Mouse (Mus musculus) hindbrain, embryonic 16.5 days (tissue): ENCODE results near the gene Rangrf. TPM values are rescaled to one million over a fixed set of nuclear protein-coding genes. Genes with fewer than 3 reads are reported as not detected.
A peak's percentile ranks its signal among the peaks of the same experiment; 100 is the strongest.

Experiments used
- ATAC-seq: fragments of 200-750 bp; cut with Nextera tagmentation; 2 replicates; pipeline ENCODE4 v1.8.0; 2017; ENCODE audit warnings: moderate TSS enrichment, moderate library complexity
- H3K27ac ChIP-seq: fragments of 300-500 bp; sonication (generic); 2 replicates; pipeline ENCODE4 v1.5.1; 2014; ENCODE audit warnings: low read depth, mild to moderate bottlenecking, control low read depth, low read length, moderate library complexity
- H3K27me3 ChIP-seq: fragments of 300-500 bp; sonication (generic); replicated peaks from 2 replicates; pipeline ENCODE4 v1.6.1; 2014; ENCODE audit warnings: low read length; ENCODE audit not compliant: control insufficient read depth, insufficient read depth
- H3K36me3 ChIP-seq: fragments of 300-500 bp; sonication (generic); 2 replicates; pipeline ENCODE4 v1.6.1; 2014; ENCODE audit warnings: mild to moderate bottlenecking, low read length, moderate library complexity, mixed read lengths; ENCODE audit not compliant: control insufficient read depth, insufficient read depth
- H3K4me1 ChIP-seq: fragments of 300-500 bp; sonication (generic); 2 replicates; pipeline ENCODE4 v1.6.1; 2014; ENCODE audit warnings: low read depth, low read length; ENCODE audit not compliant: control insufficient read depth, insufficient read depth
- H3K4me2 ChIP-seq: fragments of 300-500 bp; sonication (generic); 2 replicates; pipeline ENCODE4 v1.6.1; 2014; ENCODE audit warnings: mild to moderate bottlenecking, low read length, control low read depth, moderate library complexity
- H3K4me3 ChIP-seq: fragments of 300-500 bp; sonication (generic); 2 replicates; pipeline ENCODE4 v1.5.1; 2014; ENCODE audit warnings: mild to moderate bottlenecking, low read length, control low read depth, moderate library complexity
- H3K9ac ChIP-seq: fragments of 300-500 bp; sonication (generic); 2 replicates; pipeline ENCODE4 v1.6.1; 2014; ENCODE audit warnings: low read depth, mild to moderate bottlenecking, control low read depth, low read length, moderate library complexity
- H3K9me3 ChIP-seq: fragments of 300-500 bp; sonication (generic); 2 replicates; pipeline ENCODE4 v1.6.1; 2014; ENCODE audit warnings: mild to moderate bottlenecking, low read length, moderate library complexity; ENCODE audit not compliant: control insufficient read depth
- WGBS: fragments of 180-500 bp; shearing (Covaris S2); extraction: QIAGEN DNeasy Blood & Tissue Kit; methylation state at CpG from one replicate; pipeline ENCODE4 v1.1.7; 2014; 5-methylcytosine and 5-hydroxymethylcytosine counted together
- polyA plus RNA-seq: library from polyadenylated mRNA; unstranded; fragments of >200 nt; fragmentation: Nextera tagmentation; extraction: Ambion mirVana; gene quantifications from 2 replicates; pipeline ENCODE4 v1.2.1, GENCODE M21; 2015

Gene Rangrf
- polyA plus RNA-seq, 1 experiment from 2014 or later = 36.9 TPM

- H3K4me2 ChIP-seq = no peak overlapping the region
- H3K9me3 ChIP-seq = no peaks in the 10 kb centered on the region
- H3K4me1 ChIP-seq = peaks cover 11% of the 10 kb centered on the region
- H3K27ac ChIP-seq = no peak overlapping the region
- no peak overlapping the region; the same call in 1 of the 2 replicates for H3K9ac ChIP-seq
- 35% methylated on average over 13 of the region's 13 CpGs for WGBS
- no peaks in the 10 kb centered on the region for H3K36me3 ChIP-seq
- 0 out of 2 replicates have a peak overlapping the region, but pooled peaks have one; percentile 3 for H3K4me3 ChIP-seq
- peaks cover 23% of the 10 kb centered on the region for H3K27me3 ChIP-seq
- ATAC-seq = no peak
Observed at GRCm38 (mm10) chr11:68956697-68957096, 18.3 kb downstream of the Rangrf start.

- Histone ChIP-seq H3K27ac (peak overlapping the region; percentile 16; the same call in 1 of the 2 replicates), H3K4me3 (no peak overlapping the region), H3K27me3 (peaks cover 23% of the 10 kb centered on the region), H3K4me1 (peaks cover 11% of the 10 kb centered on the region), H3K9me3 (no peaks in the 10 kb centered on the region), H3K4me2 (no peak overlapping the region), H3K36me3 (no peaks in the 10 kb centered on the region), H3K9ac (no peak overlapping the region)
- ATAC-seq = no peak
- WGBS = 37% methylated on average over 3 of the region's 3 CpGs
Observed at GRCm38 (mm10) chr11:68956107-68956506, 18.9 kb downstream of the Rangrf start.

GRCm38 (mm10) chr11:68955473-68955872 lies 19.5 kb downstream of the Rangrf start:
- Histone ChIP-seq H3K4me3 (peak overlapping the region; percentile 30), H3K9me3 (no peaks in the 10 kb centered on the region), H3K27ac (no peak overlapping the region), H3K4me2 (peak overlapping the region; percentile 59; the same call in 1 of the 2 replicates), H3K27me3 (peaks cover 23% of the 10 kb centered on the region), H3K36me3 (no peaks in the 10 kb centered on the region), H3K9ac (no peak overlapping the region), H3K4me1 (peaks cover 11% of the 10 kb centered on the region)
- no peak for ATAC-seq
- WGBS = 62% methylated on average over 5 of the region's 5 CpGs

GRCm38 (mm10) chr11:68954408-68954807 lies 20.6 kb downstream of the Rangrf start:
- Histone ChIP-seq H3K9ac (peak overlapping the region; percentile 60), H3K9me3 (no peaks in the 10 kb centered on the region), H3K36me3 (no peaks in the 10 kb centered on the region), H3K4me2 (peak overlapping the region; percentile 59), H3K4me3 (peak overlapping the region; percentile 30), H3K4me1 (peaks cover 11% of the 10 kb centered on the region), H3K27me3 (peaks cover 23% of the 10 kb centered on the region), H3K27ac (no peak overlapping the region)
- ATAC-seq = no peak
- WGBS = 2% methylated on average over 17 of the region's 17 CpGs

- H3K27me3 ChIP-seq = peaks cover 23% of the 10 kb centered on the region
- H3K4me1 ChIP-seq = peaks cover 11% of the 10 kb centered on the region
- H3K4me3 ChIP-seq = no peak overlapping the region; the same call in 1 of the 2 replicates
- 8% methylated on average over 13 of the region's 13 CpGs for WGBS
- H3K4me2 ChIP-seq = peak overlapping the region; percentile 59
- no peaks in the 10 kb centered on the region for H3K36me3 ChIP-seq
- H3K27ac ChIP-seq = no peak overlapping the region
- no peaks in the 10 kb centered on the region for H3K9me3 ChIP-seq
- no peak for ATAC-seq
- peak overlapping the region; percentile 17 for H3K9ac ChIP-seq
Observed at GRCm38 (mm10) chr11:68953903-68954302, 21.1 kb downstream of the Rangrf start.

GRCm38 (mm10) chr11:68947542-68947993 lies 27.4 kb downstream of the Rangrf start:
- peaks cover under 1% of the 10 kb centered on the region for H3K27me3 ChIP-seq
- peak overlapping the region; percentile 50 for H3K4me3 ChIP-seq
- H3K4me2 ChIP-seq = peak overlapping the region; percentile 58
- WGBS = 1% methylated on average over 12 of the region's 12 CpGs
- H3K9ac ChIP-seq = peak overlapping the region; percentile 62
- no peaks in the 10 kb centered on the region for H3K9me3 ChIP-seq
- H3K27ac ChIP-seq = peak overlapping the region; percentile 87
- no peaks in the 10 kb centered on the region for H3K36me3 ChIP-seq
- H3K4me1 ChIP-seq = peaks cover 2% of the 10 kb centered on the region; the same call in 1 of the 2 replicates
- peak; percentile 92 for ATAC-seq

GRCm38 (mm10) chr11:68946806-68947440 lies 28.1 kb downstream of the Rangrf start:
- no peaks in the 10 kb centered on the region; the same call in 1 of the 2 replicates for H3K27me3 ChIP-seq
- peak overlapping the region; percentile 50 for H3K4me3 ChIP-seq
- H3K9ac ChIP-seq = peak overlapping the region; percentile 71
- WGBS = 9% methylated on average over 16 of the region's 16 CpGs
- peak; percentile 66 for ATAC-seq
- peak overlapping the region; percentile 58 for H3K4me2 ChIP-seq
- H3K36me3 ChIP-seq = no peaks in the 10 kb centered on the region
- H3K27ac ChIP-seq = peak overlapping the region; percentile 87
- H3K4me1 ChIP-seq = peaks cover 2% of the 10 kb centered on the region; the same call in 1 of the 2 replicates
- no peaks in the 10 kb centered on the region for H3K9me3 ChIP-seq

- WGBS = 89% methylated on average over 4 of the region's 4 CpGs
- H3K27ac ChIP-seq = peak overlapping the region; percentile 87; the same call in 1 of the 2 replicates
- H3K4me2 ChIP-seq = peak overlapping the region; percentile 58
- H3K36me3 ChIP-seq = no peaks in the 10 kb centered on the region
- no peak for ATAC-seq
- no peaks in the 10 kb centered on the region for H3K27me3 ChIP-seq
- peaks cover 2% of the 10 kb centered on the region; the same call in 1 of the 2 replicates for H3K4me1 ChIP-seq
- H3K9ac ChIP-seq = no peak overlapping the region
- no peaks in the 10 kb centered on the region for H3K9me3 ChIP-seq
- peak overlapping the region; percentile 50 for H3K4me3 ChIP-seq
Observed at GRCm38 (mm10) chr11:68946001-68946400, 29.0 kb downstream of the Rangrf start.

- no peaks in the 10 kb centered on the region for H3K36me3 ChIP-seq
- no peaks in the 10 kb centered on the region for H3K9me3 ChIP-seq
- no peak overlapping the region for H3K4me3 ChIP-seq
- H3K9ac ChIP-seq = no peak overlapping the region
- no peak overlapping the region for H3K27ac ChIP-seq
- no peaks in the 10 kb centered on the region for H3K27me3 ChIP-seq
- no peak for ATAC-seq
- no peak overlapping the region for H3K4me2 ChIP-seq
- peaks cover 7% of the 10 kb centered on the region for H3K4me1 ChIP-seq
- 81% methylated on average over 2 of the region's 2 CpGs for WGBS
Observed at GRCm38 (mm10) chr11:68945245-68945644, 29.7 kb downstream of the Rangrf start.
